Mouse (Mus musculus) right cerebral cortex, postnatal 14 days (tissue): ENCODE data around the gene Tinf2.

ENCODE experiments used
- DNase-seq: peaks from one replicate; pipeline ENCODE4 v3.0.0; 2022

Tinf2 gene

GRCm38 (mm10) chr14:55634874-55635522 lies 46.6 kb downstream of the Tinf2 start:
- no peak for DNase-seq

- peak; percentile 45 for DNase-seq
Measured at GRCm38 (mm10) chr14:55629312-55629711, 52.3 kb downstream of the Tinf2 start.

- no peak for DNase-seq
Measured at GRCm38 (mm10) chr14:55628077-55628827, 53.4 kb downstream of the Tinf2 start.
